Mouse (Mus musculus): ENCODE data around the gene E130116L18Rik. TPM values are rescaled to one million over a fixed set of nuclear protein-coding genes. Genes with fewer than 3 reads are reported as not detected.
"Not testable (repeated sequence)": the region's sequence is repeated elsewhere in the genome, so short reads cannot be mapped to it uniquely, and the experiment has no call there.

E130116L18Rik gene
- polyA plus RNA-seq, 1 experiment = not detected

GRCm38 (mm10) chr5:25183595-25183994, 39.4 kb downstream of the E130116L18Rik start:
- TF ChIP-seq POLR2A (IDR thresholded peaks at IDR 0.05; ENCODE audit: low read depth, low read length) (no peak), CTCF (conservative IDR thresholded peaks at IDR 0.05; ENCODE audit: insufficient read depth, insufficient read length, low read depth, low read length) (no peak)
- Histone ChIP-seq H3K4me3 (ENCODE audit: insufficient read depth, low read depth, low read length) (no peak overlapping the region), H3K4me1 (ENCODE audit: control insufficient read depth, insufficient read depth, low read length) (peaks cover 34% of the 10 kb centered on the region), H3K27ac (ENCODE audit: insufficient read depth, low read depth, low read length) (no peak overlapping the region), H3K36me3 (ENCODE audit: control insufficient read depth, insufficient read depth, low read length) (no peaks in the 10 kb centered on the region), H3K27me3 (replicated peaks; ENCODE audit: control insufficient read depth, insufficient read depth, low read length) (no peaks in the 10 kb centered on the region)
- DNase-seq = no peak
- 97% methylated on average over 4 of the region's 4 CpGs for WGBS

- Histone ChIP-seq H3K4me3 (ENCODE audit: insufficient read depth, low read depth, low read length) (no peak within 1 kb of the TSS), H3K4me1 (ENCODE audit: control insufficient read depth, insufficient read depth, low read length) (peaks cover 22% of the 10 kb centered on the region), H3K27me3 (replicated peaks; ENCODE audit: control insufficient read depth, insufficient read depth, low read length) (no peaks in the 10 kb centered on the region), H3K27ac (ENCODE audit: insufficient read depth, low read depth, low read length) (peak within 1 kb of the TSS; percentile 94), H3K36me3 (ENCODE audit: control insufficient read depth, insufficient read depth, low read length) (no peaks in the 10 kb centered on the region)
- TF ChIP-seq CTCF (conservative IDR thresholded peaks at IDR 0.05; ENCODE audit: insufficient read depth, insufficient read length, low read depth, low read length) (no peak), POLR2A (IDR thresholded peaks at IDR 0.05; ENCODE audit: low read depth, low read length) (no peak)
- DNase-seq = peak; percentile 67
- 80% methylated on average over 1 of the region's 1 CpGs for WGBS
These were observed 41.9 kb downstream of the E130116L18Rik start, which contains the start of gene Galntl5 for GRCm38 (mm10) chr5:25181004-25181531. TSS of gene Galntl5 (plus strand) at chr5:25181460.

DNA sequence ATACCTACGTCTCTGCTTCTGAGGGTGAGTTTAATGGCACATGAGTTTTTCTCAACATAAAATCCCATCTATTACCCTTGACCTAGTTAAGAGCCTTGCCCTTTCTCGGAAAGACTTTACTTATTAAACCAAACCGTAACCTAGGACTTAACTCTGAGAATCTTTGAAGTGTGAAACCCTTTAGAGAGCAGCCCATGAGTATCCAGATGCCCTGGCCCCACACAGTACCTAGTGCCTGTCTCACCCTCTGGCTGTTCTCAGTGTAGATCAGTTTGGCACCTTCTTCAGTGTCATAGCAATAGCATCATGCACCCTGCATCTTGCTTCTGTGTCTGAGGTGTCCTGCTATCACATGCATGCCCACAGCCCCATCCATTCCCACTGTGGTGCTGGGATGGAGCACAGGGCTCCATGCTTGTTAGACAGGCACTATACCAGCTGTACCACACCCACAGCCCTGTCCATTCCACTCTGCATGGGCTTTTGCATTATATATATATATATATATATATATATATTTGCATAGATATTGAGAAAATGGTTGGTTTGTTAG, 42.9 kb downstream of the E130116L18Rik start:
- no peak overlapping the region for H3K4me3 ChIP-seq (ENCODE audit: insufficient read depth, low read depth, low read length)
- peak overlapping the region; percentile 61 for H3K27ac ChIP-seq (ENCODE audit: insufficient read depth, low read depth, low read length)
- H3K4me1 ChIP-seq (ENCODE audit: control insufficient read depth, insufficient read depth, low read length) = peaks cover 22% of the 10 kb centered on the region
- no peaks in the 10 kb centered on the region for H3K36me3 ChIP-seq (ENCODE audit: control insufficient read depth, insufficient read depth, low read length)
- WGBS = 41% methylated on average over 3 of the region's 3 CpGs
- peak; percentile 89 for DNase-seq
- TF ChIP-seq POLR2A (IDR thresholded peaks at IDR 0.05; ENCODE audit: low read depth, low read length) (no peak), CTCF (conservative IDR thresholded peaks at IDR 0.05; ENCODE audit: insufficient read depth, insufficient read length, low read depth, low read length) (no peak)
- no peaks in the 10 kb centered on the region for H3K27me3 ChIP-seq (replicated peaks; ENCODE audit: control insufficient read depth, insufficient read depth, low read length)

DNA sequence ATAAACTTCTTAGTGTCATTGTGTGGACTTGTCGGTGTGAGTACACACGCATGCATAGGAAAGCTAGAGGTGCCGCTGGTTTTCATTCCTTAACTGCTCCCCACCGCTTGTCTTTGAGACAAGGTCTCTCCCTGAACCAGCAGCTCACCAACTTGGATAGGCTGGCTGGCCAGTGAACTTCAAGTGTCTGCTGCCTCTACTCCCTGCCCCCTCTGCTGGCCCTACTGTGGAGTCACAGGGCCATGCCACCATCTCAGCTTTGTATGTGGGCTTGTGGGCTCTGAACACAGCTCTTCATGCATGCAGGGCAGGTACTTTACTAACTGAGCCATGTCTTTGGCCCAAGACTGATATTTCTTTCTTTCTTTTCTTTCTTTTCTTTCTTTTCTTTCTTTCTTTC, 43.7 kb downstream of the E130116L18Rik start:
- DNase-seq = peak; percentile 42
- H3K4me1 ChIP-seq (ENCODE audit: control insufficient read depth, insufficient read depth, low read length) = peaks cover 22% of the 10 kb centered on the region
- H3K27ac ChIP-seq (ENCODE audit: insufficient read depth, low read depth, low read length) = peak overlapping the region; percentile 91
- no peaks in the 10 kb centered on the region for H3K36me3 ChIP-seq (ENCODE audit: control insufficient read depth, insufficient read depth, low read length)
- no peak overlapping the region for H3K4me3 ChIP-seq (ENCODE audit: insufficient read depth, low read depth, low read length)
- WGBS = 76% methylated on average over 4 of the region's 4 CpGs
- peak; percentile 32 for TF ChIP-seq CTCF (conservative IDR thresholded peaks at IDR 0.05; ENCODE audit: insufficient read depth, insufficient read length, low read depth, low read length)
- TF ChIP-seq POLR2A (IDR thresholded peaks at IDR 0.05; ENCODE audit: low read depth, low read length) = no peak
- no peaks in the 10 kb centered on the region for H3K27me3 ChIP-seq (replicated peaks; ENCODE audit: control insufficient read depth, insufficient read depth, low read length)

GRCm38 (mm10) chr5:25178543-25178942, 44.4 kb downstream of the E130116L18Rik start:
- DNase-seq = peak; percentile 79
- not testable (repeated sequence) for H3K27ac ChIP-seq (ENCODE audit: insufficient read depth, low read depth, low read length); H3K4me3 ChIP-seq (ENCODE audit: insufficient read depth, low read depth, low read length); H3K27me3 ChIP-seq (replicated peaks; ENCODE audit: control insufficient read depth, insufficient read depth, low read length); H3K36me3 ChIP-seq (ENCODE audit: control insufficient read depth, insufficient read depth, low read length)
- H3K4me1 ChIP-seq (ENCODE audit: control insufficient read depth, insufficient read depth, low read length) = peaks cover 22% of the 10 kb centered on the region
- 19% methylated on average over 4 of the region's 4 CpGs for WGBS

DNA sequence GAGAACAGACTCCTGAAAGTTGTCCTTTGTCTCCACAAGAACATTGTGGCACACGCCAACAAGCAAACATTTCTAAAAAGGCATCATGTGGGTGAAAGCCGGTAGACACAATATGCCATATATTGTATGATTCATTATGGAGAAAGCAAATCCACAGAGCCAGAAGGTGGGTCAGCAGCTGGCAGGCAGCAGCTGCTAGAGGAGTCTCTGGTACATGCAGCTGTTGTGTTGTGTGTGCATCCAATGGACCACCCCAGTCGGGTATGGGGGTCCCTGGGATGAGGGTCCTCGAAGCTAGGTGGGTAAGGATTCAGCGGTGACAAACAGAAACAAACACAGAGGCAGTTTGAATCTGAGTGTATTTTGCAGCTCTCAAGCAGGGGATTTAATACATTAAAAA, 45.0 kb downstream of the E130116L18Rik start:
- H3K4me3 ChIP-seq (ENCODE audit: insufficient read depth, low read depth, low read length); H3K36me3 ChIP-seq (ENCODE audit: control insufficient read depth, insufficient read depth, low read length); DNase-seq; H3K27ac ChIP-seq (ENCODE audit: insufficient read depth, low read depth, low read length); H3K27me3 ChIP-seq (replicated peaks; ENCODE audit: control insufficient read depth, insufficient read depth, low read length): not testable (repeated sequence)
- 91% methylated on average over 5 of the region's 5 CpGs for WGBS
- H3K4me1 ChIP-seq (ENCODE audit: control insufficient read depth, insufficient read depth, low read length) = peaks cover 22% of the 10 kb centered on the region

Other genes with a start within 250 kb of the E130116L18Rik start
- 29.5 and 36.8 TPM in 2 replicates for gene Prkag2, start 122.5 kb downstream of the E130116L18Rik start, polyA plus RNA-seq (2012; rRNA removed)
- gene Galntl5, start 41.7 kb downstream of the E130116L18Rik start, polyA plus RNA-seq (2012; rRNA removed) = 0.05 and 0.06 TPM in 2 replicates
- 387 and 392 TPM in 2 replicates for gene Galnt11, start 1.2 kb downstream of the E130116L18Rik start, polyA plus RNA-seq (2012; rRNA removed)

All from kidney, adult 2 months (tissue).